Mouse (Mus musculus) bone marrow macrophage, adult 2 months (primary cell): Measurements from ENCODE around the gene Magi2. TPM values are rescaled to one million over a fixed set of nuclear protein-coding genes. Genes with fewer than 3 reads are reported as not detected.
A peak's percentile ranks its signal among the peaks of the same experiment; 100 is the strongest.

Experiments
- H3K27ac ChIP-seq: 2 replicates; pipeline ENCODE4 v1.5.1; 2012; ENCODE audit warnings: low read depth, low read length; ENCODE audit not compliant: insufficient read depth
- H3K4me1 ChIP-seq: 2 replicates; pipeline ENCODE4 v1.6.1; 2012; ENCODE audit warnings: low read length; ENCODE audit not compliant: control insufficient read depth, insufficient read depth
- H3K4me3 ChIP-seq: 2 replicates; pipeline ENCODE4 v1.5.1; 2012; ENCODE audit warnings: mild to moderate bottlenecking, low read length, moderate library complexity; ENCODE audit not compliant: insufficient read depth
- CTCF ChIP-seq: IDR thresholded peaks from 2 replicates; pipeline ENCODE4 v1.5.1; 2012; ENCODE audit warnings: low read depth, mild to moderate bottlenecking, low read length, moderate library complexity
- POLR2A ChIP-seq: IDR thresholded peaks from 2 replicates; pipeline ENCODE4 v1.6.1; 2012; ENCODE audit warnings: mild to moderate bottlenecking, low read depth, low read length, borderline replicate concordance
- polyA plus RNA-seq: library from polyadenylated mRNA; stranded (reverse); fragments of >200 nt; gene quantifications from 2 replicates; pipeline ENCODE4 v1.2.4, GENCODE M21; 2012; ENCODE audit not compliant: missing spikeins, insufficient read depth, insufficient read length

Magi2 gene
- polyA plus RNA-seq, 1 experiment: 0.46 TPM

DNA sequence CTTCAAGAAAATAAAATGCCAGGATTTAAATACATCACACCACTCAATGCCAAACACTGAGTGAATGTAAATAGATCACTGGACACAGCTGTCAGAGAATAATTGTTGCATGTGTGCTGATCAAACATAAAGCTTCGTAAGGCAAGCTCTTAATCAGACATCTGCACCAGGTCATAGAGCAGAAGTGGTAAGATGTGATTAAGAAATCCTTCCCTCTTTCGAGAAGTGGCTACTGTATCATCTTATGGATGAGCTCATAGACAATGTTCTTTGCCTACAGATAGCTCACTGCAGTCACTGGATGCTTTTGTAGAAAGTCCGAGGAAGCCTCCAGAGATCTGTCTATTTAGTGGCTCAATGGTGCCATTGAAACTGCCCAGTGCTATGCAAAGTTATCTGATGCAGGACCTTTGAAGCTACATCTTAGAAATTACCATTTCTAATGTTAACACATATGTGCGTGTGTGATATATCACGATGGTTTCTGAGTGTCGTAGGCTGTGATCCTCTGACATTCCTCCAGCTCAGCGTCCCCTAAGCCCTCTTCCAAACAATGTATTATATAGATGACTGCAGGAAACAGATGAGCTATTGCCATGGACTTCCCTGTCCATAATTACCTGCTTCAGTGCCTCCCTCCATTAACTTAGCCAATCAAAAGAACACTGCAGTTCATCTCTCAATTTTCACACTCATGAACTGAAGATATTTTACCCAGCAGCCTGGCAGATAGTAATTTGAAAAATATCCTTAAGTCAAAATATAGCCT is 1231.1 kb downstream of the Magi2 start:
- no peak overlapping the region for H3K4me3 ChIP-seq
- peaks cover 10% of the 10 kb centered on the region for H3K4me1 ChIP-seq
- no peak overlapping the region for H3K27ac ChIP-seq
- no peak for TF ChIP-seq POLR2A
- TF ChIP-seq CTCF: no peak

DNA sequence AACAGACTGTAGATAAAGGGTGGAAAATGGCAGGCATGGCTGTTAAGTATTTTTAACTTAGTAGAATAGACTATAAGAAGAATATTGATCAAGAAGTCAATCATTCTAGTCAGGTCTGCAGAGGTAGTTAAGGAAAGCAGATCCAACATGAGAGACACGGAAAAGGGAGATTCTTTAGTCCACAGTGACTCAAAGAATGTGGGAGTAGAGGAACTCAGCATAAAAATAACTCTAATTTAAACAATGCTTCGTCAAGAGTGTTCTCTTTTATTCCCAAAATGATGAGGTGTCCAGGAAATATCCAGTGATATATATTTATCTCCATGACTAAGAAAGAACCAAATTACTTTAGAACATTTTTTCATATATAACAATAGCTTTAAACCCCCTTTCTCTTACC is 1234.9 kb downstream of the Magi2 start:
- Histone ChIP-seq H3K4me3 (no peak overlapping the region), H3K27ac (no peak overlapping the region), H3K4me1 (peaks cover 4% of the 10 kb centered on the region; the same call in 1 of the 2 replicates)
- TF ChIP-seq POLR2A (no peak), CTCF (no peak)

DNA sequence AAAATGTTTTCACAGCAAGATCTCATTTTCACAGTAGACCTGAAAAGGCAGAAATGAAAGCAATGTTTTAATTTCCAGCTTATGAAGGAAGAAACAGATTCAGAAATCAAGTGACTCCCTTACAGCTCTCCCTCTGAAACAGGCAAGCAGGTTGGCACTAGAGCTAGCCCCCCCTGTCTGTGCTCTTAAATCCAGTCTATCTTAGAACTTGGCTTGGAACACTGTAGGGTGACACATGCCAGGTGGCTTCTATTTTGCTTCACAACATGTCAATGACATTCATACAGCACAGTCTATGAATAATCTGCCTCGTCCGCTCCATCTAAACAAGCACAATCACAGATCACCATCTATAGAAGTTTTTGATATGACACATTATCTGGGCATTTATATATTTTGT is 1235.5 kb downstream of the Magi2 start:
- no peak overlapping the region for H3K4me3 ChIP-seq
- H3K27ac ChIP-seq: no peak overlapping the region
- peaks cover 3% of the 10 kb centered on the region; the same call in 1 of the 2 replicates for H3K4me1 ChIP-seq
- TF ChIP-seq POLR2A (no peak), CTCF (no peak)

DNA sequence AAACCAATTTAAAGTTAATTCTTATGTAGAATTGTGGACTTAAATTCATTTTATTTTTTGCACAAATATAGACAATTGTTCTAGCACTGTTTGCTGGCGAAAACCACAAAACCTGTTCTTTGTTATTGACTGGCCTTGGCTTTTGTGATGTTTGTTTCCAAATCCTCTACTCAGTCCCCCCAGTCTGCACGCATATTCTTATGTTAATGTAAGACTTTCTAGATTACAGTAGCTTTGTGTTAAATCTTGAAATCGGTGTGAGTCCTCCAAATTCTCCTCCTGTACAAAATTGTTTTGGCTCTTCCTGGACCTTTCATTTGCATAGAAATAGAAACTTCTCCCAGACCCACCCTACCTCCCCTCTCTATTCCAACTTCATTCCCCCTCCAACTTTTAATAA is 1242.9 kb downstream of the Magi2 start:
- Histone ChIP-seq H3K4me1 (no peaks in the 10 kb centered on the region), H3K4me3 (no peak overlapping the region), H3K27ac (no peak overlapping the region)
- TF ChIP-seq CTCF (no peak), POLR2A (no peak)

DNA sequence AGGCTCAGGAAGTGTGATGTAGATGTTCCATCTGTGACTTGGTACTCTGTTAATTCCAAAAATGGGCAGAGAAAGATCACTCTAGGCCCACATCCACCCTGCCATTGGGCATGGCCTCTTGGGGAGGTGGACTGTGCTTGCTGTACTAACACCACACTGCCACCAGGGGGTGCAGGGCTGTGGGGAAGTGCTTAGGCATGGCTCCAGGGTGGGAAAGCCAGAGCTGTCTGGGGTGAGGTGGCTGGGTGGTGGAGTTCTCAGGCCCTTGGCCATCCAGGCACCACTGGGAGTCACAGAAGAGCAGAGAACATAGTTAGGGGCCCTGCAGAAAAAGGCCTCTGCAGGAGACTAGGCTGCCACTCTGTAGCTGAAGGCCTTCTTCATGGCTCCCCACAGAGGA is 1243.6 kb downstream of the Magi2 start:
- Histone ChIP-seq H3K4me1 (no peaks in the 10 kb centered on the region), H3K4me3 (no peak overlapping the region), H3K27ac (no peak overlapping the region)
- TF ChIP-seq POLR2A: no peak
- TF ChIP-seq CTCF: peak; percentile 50; the same call in 1 of the 2 replicates

DNA sequence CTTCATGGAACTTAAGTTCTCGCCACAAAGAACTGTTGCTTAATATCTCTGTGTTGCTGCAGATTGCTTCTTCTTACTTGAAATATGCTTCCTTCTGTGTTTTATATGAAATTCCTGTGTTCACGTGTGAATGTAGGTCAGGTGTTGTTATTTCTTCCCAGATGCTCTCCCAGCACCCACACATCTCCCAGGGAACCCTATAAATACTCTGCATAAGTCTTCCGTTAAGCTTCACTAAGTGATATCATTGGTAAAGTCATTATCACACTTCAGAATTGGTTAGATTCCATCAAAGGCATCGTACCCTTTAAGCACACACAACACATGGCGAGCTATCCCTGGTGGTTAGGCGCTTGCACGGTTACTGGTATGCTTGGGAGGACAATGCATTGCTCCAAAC is 1257.7 kb downstream of the Magi2 start:
- H3K4me1 ChIP-seq: no peaks in the 10 kb centered on the region
- no peak overlapping the region for H3K27ac ChIP-seq
- H3K4me3 ChIP-seq: no peak overlapping the region
- TF ChIP-seq POLR2A: no peak
- TF ChIP-seq CTCF: no peak

DNA sequence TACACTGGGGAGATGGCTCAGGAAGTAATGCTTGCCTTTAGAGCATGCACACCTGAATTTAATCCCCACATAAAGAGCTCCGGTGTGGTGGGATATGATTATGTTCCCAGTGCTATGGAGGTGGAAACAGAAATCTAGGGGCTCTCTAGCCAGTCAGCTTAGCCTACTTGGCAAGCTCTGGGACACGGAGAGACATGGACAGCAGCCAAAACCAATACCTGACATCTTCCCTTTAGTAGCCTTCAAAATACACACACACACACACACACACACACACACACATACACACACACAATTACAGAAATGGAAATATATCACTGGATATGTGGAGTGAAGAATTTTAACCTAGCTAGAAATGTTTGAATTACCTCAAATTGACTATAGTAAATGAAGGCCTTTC is 1265.1 kb downstream of the Magi2 start:
- Histone ChIP-seq H3K4me1 (peaks cover 16% of the 10 kb centered on the region), H3K4me3 (no peak overlapping the region), H3K27ac (no peak overlapping the region)
- no peak for TF ChIP-seq POLR2A
- no peak for TF ChIP-seq CTCF

DNA sequence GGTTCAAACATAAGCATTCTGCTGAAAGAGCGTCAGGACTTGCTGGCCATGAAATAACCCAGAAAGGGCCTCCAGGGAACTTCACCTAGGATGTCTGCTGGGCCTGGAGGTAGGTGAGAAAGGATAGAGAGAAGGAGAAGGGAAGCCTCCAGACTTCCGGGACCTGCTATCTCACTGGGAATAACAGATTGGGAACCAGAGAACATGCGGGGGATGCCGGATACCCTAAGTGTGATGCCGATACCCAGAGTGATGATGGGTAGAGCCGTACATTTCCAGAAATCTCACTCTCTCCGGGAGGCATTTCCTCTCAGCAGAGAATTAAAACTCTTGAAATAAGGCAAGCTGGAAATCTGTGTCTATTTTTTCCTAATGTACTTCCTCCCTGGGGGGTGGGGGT is 1265.8 kb downstream of the Magi2 start:
- H3K4me3 ChIP-seq: no peak overlapping the region
- peaks cover 16% of the 10 kb centered on the region for H3K4me1 ChIP-seq
- no peak overlapping the region for H3K27ac ChIP-seq
- TF ChIP-seq POLR2A (no peak), CTCF (no peak)

DNA sequence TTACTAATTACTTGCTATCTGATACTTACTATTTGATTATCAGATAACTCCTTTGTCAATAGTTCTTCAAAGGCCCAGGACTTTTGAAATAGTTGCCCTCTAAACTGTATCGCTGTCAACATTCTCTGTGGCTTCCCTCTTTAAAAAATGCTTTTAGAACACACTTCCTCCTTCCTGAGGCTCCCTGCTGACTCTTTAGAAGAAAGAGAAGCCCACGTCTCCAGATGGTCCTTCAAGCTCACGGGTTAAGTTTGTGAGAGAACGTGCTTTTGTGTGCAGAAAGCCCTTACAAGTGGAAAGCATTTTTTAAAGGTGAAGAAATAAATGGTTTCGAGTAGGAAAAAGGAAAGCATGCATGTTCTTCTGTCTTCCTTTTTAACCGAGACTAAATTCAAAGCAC is 1267.2 kb downstream of the Magi2 start:
- peak overlapping the region; percentile 46; the same call in 1 of the 2 replicates for H3K27ac ChIP-seq
- no peak overlapping the region for H3K4me3 ChIP-seq
- TF ChIP-seq CTCF (no peak), POLR2A (no peak)
- H3K4me1 ChIP-seq: peaks cover 22% of the 10 kb centered on the region

DNA sequence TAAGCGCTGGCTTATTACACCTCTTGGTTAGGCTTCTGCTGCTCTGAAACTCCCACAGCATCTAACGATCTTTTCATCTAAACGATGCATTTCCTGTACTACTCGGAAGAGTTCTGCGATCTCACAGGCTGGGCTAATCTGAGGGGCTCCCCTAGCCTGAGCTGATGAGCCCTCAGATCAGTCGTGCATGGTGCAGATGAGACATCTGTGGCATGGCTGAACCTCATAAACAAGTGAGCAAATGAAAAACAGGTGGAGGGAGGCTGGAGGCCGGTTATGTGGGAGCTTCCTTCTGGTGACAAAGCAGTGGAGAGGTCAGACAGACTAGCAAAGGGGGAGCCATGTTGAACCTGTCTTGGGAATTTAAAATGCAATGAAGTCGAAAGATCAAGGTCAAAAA is 1270.1 kb downstream of the Magi2 start:
- H3K4me1 ChIP-seq: peaks cover 24% of the 10 kb centered on the region
- no peak overlapping the region for H3K4me3 ChIP-seq
- TF ChIP-seq CTCF (no peak), POLR2A (no peak)
- H3K27ac ChIP-seq: no peak overlapping the region

DNA sequence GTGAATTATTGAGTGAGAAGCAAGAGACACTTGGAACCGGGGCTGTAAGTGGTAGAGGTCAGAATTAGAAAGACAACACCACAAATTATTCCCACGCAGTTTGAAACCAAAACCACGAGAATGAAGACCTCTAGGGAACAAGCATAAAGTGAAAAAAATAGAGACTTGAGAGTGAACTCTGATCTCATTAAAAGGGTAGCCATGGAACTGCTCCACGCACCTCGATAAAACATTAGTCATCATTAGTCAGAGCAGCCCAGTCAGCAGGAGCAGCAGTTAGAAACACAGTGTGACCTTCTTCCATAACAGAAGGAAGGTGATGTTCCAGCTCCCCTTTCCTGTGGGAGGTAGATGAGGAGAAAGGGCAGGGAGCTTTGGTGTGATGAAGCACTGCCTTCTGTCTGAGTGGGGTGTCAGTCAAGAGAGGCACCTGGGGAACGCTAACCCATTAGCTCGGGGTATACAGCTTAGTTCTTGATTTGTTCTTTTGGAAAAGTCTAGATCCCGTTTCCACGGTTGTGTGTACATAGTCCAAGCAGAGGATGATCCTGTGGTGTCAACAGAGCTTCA is 1272.3 kb downstream of the Magi2 start:
- peaks cover 11% of the 10 kb centered on the region for H3K4me1 ChIP-seq
- H3K27ac ChIP-seq: no peak overlapping the region
- TF ChIP-seq CTCF: no peak
- no peak for TF ChIP-seq POLR2A
- H3K4me3 ChIP-seq: no peak overlapping the region
